8 mouse cellular contexts compared by ENCODE assay signal in genomic region chr6:83421866-83422649, GRCm38 (mm10). TPM values are rescaled to one million over a fixed set of nuclear protein-coding genes. Genes with fewer than 3 reads are reported as not detected.
A peak's percentile ranks its signal among the peaks of the same experiment; 100 is the strongest.
DNase-seq lines count a peak whose midpoint lies in the region; ATAC-seq and TF ChIP-seq lines count a peak whose summit lies in the region.

No protein-coding gene starts in this region.

- no peak overlapping the region for H3K4me3 ChIP-seq in midbrain, embryonic 13.5 days (replicated peaks)
- no peak overlapping the region for H3K4me3 ChIP-seq in midbrain, postnatal 0 days (ENCODE audit: low read depth, low read length)
- no peak overlapping the region for H3K4me3 ChIP-seq in kidney, embryonic 14.5 days (ENCODE audit: low read length)

- no peaks in the 10 kb centered on the region for H3K9me3 ChIP-seq in midbrain, embryonic 13.5 days
- no peaks in the 10 kb centered on the region for H3K9me3 ChIP-seq in midbrain, postnatal 0 days (ENCODE audit: low read length)
- H3K9me3 ChIP-seq in kidney, embryonic 14.5 days (ENCODE audit: control insufficient read depth, low read length) = no peaks in the 10 kb centered on the region

- no peak overlapping the region for H3K4me2 ChIP-seq in midbrain, embryonic 13.5 days (replicated peaks)
- H3K4me2 ChIP-seq in midbrain, postnatal 0 days (ENCODE audit: low read depth, low read length, poor library complexity, severe bottlenecking) = no peak overlapping the region
- H3K4me2 ChIP-seq in kidney, embryonic 14.5 days (replicated peaks; ENCODE audit: low read depth, low read length) = no peak overlapping the region

- H3K36me3 ChIP-seq in midbrain, embryonic 13.5 days = peaks cover 9% of the 10 kb centered on the region; the same call in 1 of the 2 replicates
- no peaks in the 10 kb centered on the region for H3K36me3 ChIP-seq in midbrain, postnatal 0 days (ENCODE audit: insufficient read depth, low read length)
- peaks cover 24% of the 10 kb centered on the region for H3K36me3 ChIP-seq in kidney, embryonic 14.5 days (ENCODE audit: control insufficient read depth, insufficient read depth, low read length)

- WGBS in midbrain, embryonic 13.5 days = 16% methylated on average over 11 of the region's 11 CpGs
- 21% methylated on average over 11 of the region's 11 CpGs for WGBS in midbrain, postnatal 0 days
- 25% methylated on average over 11 of the region's 11 CpGs for WGBS in kidney, embryonic 14.5 days

- H3K9ac ChIP-seq in midbrain, embryonic 13.5 days (replicated peaks) = peak overlapping the region; percentile 23; the same call in 1 of the 2 replicates
- no peak overlapping the region for H3K9ac ChIP-seq in midbrain, postnatal 0 days (replicated peaks; ENCODE audit: low read length, poor library complexity, severe bottlenecking)
- H3K9ac ChIP-seq in kidney, embryonic 14.5 days (ENCODE audit: low read depth, low read length) = no peak overlapping the region

- peaks cover 89% of the 10 kb centered on the region for H3K4me1 ChIP-seq in midbrain, embryonic 13.5 days (replicated peaks)
- peaks cover 9% of the 10 kb centered on the region; the same call in 1 of the 2 replicates for H3K4me1 ChIP-seq in midbrain, postnatal 0 days (ENCODE audit: insufficient read depth, low read length)
- H3K4me1 ChIP-seq in kidney, embryonic 14.5 days (ENCODE audit: control insufficient read depth, insufficient read depth, low read length) = peaks cover 18% of the 10 kb centered on the region

- DNase-seq in midbrain, postnatal 0 days (ENCODE audit: low spot score) = no peak
- DNase-seq in brain, embryonic 14.5 days (ENCODE audit: low read depth) = peak; percentile 35
- DNase-seq in lung, postnatal 4 days = peak; percentile 65 to 75
- no peak for DNase-seq in retina, embryonic 14.5 days (ENCODE audit: low spot score)
- DNase-seq in frontal cortex, postnatal 25 days (ENCODE audit: low spot score in 2 of 2) = no peak

- no peak for ATAC-seq in midbrain, embryonic 13.5 days
- ATAC-seq in midbrain, postnatal 0 days (ENCODE audit: low FRiP score) = no peak
- ATAC-seq in kidney, embryonic 14.5 days (ENCODE audit: low FRiP score, low TSS enrichment) = no peak
- no peak for ATAC-seq in megakaryocyte progenitor cell, adult 5-6 weeks (replicated peaks; ENCODE audit: poor library complexity)

- no peak for TF ChIP-seq POLR2A in brain, embryonic 14.5 days (IDR thresholded peaks at IDR 0.05; ENCODE audit: borderline replicate concordance, extremely low read depth, insufficient read depth, insufficient read length, poor library complexity, severe bottlenecking)

- H3K27ac ChIP-seq in midbrain, embryonic 13.5 days = no peak overlapping the region
- no peak overlapping the region for H3K27ac ChIP-seq in midbrain, postnatal 0 days (ENCODE audit: low read depth, low read length)
- peak overlapping the region; percentile 15; the same call in 1 of the 2 replicates for H3K27ac ChIP-seq in kidney, embryonic 14.5 days (ENCODE audit: low read depth, low read length)

- no peak for TF ChIP-seq CTCF in midbrain, postnatal 0 days (IDR thresholded peaks at IDR 0.05)
- TF ChIP-seq CTCF in brain, embryonic 14.5 days (IDR thresholded peaks at IDR 0.05; ENCODE audit: borderline replicate concordance, extremely low read depth, insufficient read depth, insufficient read length) = no peak

- no peaks in the 10 kb centered on the region for H3K27me3 ChIP-seq in midbrain, embryonic 13.5 days
- no peaks in the 10 kb centered on the region for H3K27me3 ChIP-seq in midbrain, postnatal 0 days (ENCODE audit: insufficient read depth, low read length)
- no peaks in the 10 kb centered on the region for H3K27me3 ChIP-seq in kidney, embryonic 14.5 days (ENCODE audit: control insufficient read depth, insufficient read depth, low read length)

RNA-seq across cellular contexts. Expression of gene Tet3, which starts 36.8 kb away (rescaled TPM):
- polyA plus RNA-seq in midbrain, embryonic 13.5 days (2015; fragmentation: Nextera tagmentation; extraction: Ambion mirVana) = 68.1 and 72.4 TPM in 2 replicates
- 32.0 and 38.3 TPM in 2 replicates for total RNA-seq in midbrain, postnatal 0 days (2014; rRNA removed)
- polyA plus RNA-seq in midbrain, postnatal 0 days (2015; fragmentation: Nextera tagmentation; extraction: Ambion mirVana) = 45.3 and 48.5 TPM in 2 replicates
- polyA plus RNA-seq in brain, embryonic 14.5 days (2012; rRNA removed) = 21.3 and 36.2 TPM in 2 replicates
- 48.6 and 54.9 TPM in 2 replicates for polyA plus RNA-seq in kidney, embryonic 14.5 days (2014; fragmentation: Nextera tagmentation; extraction: Ambion mirVana)
- 27.9 and 29.6 TPM in 2 replicates for total RNA-seq in megakaryocyte progenitor cell, adult 5-6 weeks (2015)
- total RNA-seq in megakaryocyte progenitor cell, adult 5-6 weeks (2017) = 12.2 and 14.5 TPM in 2 replicates

Comparison
In these comparisons a context has a peak if more than half of its experiments do, and no peak if none do; other contexts are left out.
1. DNase-seq: peak in brain, embryonic 14.5 days (single experiment) and lung, postnatal 4 days (2 of 2); none in midbrain, postnatal 0 days (single experiment), retina, embryonic 14.5 days (single experiment) and frontal cortex, postnatal 25 days (0 of 2).